Mouse (Mus musculus): ENCODE measurements around the gene St6galnac1. TPM values are rescaled to one million over a fixed set of nuclear protein-coding genes. Genes with fewer than 3 reads are reported as not detected.

St6galnac1 gene
- total and polyA plus RNA-seq, 3 experiments: 0.27 TPM; not detected in 2

GRCm38 (mm10) chr11:116808811-116809395 lies 33.6 kb upstream of the St6galnac1 start:
- peaks cover 66% of the 10 kb centered on the region for H3K27me3 ChIP-seq (ENCODE audit: insufficient read depth, low read length)
- no peak for DNase-seq (ENCODE audit: low spot score)
- H3K4me3 ChIP-seq (ENCODE audit: low read depth, low read length): no peak overlapping the region
- TF ChIP-seq GATA1 (IDR thresholded peaks at IDR 0.05; ENCODE audit: borderline replicate concordance, low read length): no peak
- no peak for TF ChIP-seq CTCF (IDR thresholded peaks at IDR 0.05; ENCODE audit: low read depth, low read length)
- TF ChIP-seq GATA2 (IDR thresholded peaks at IDR 0.05; ENCODE audit: borderline replicate concordance, low read depth, low read length): no peak
- TF ChIP-seq POLR2AphosphoS5 (IDR thresholded peaks at IDR 0.05; ENCODE audit: insufficient replicate concordance, low read depth, low read length): no peak
- no peak for TF ChIP-seq TAL1 (conservative IDR thresholded peaks at IDR 0.05; ENCODE audit: low read depth, low read length)
- H3K4me1 ChIP-seq (ENCODE audit: insufficient read depth, low read depth, low read length): peaks cover 43% of the 10 kb centered on the region
- ATAC-seq (ENCODE audit: extremely low read depth, insufficient number of reproducible peaks, low FRiP score, poor library complexity, severe bottlenecking): no peak
- H3K9me3 ChIP-seq (replicated peaks): no peaks in the 10 kb centered on the region
- H3K36me3 ChIP-seq (replicated peaks): no peaks in the 10 kb centered on the region

- Histone ChIP-seq H3K4me3 (ENCODE audit: low read depth, low read length) (no peak overlapping the region), H3K9me3 (replicated peaks) (no peaks in the 10 kb centered on the region), H3K4me1 (ENCODE audit: insufficient read depth, low read depth, low read length) (peaks cover 43% of the 10 kb centered on the region), H3K27me3 (ENCODE audit: insufficient read depth, low read length) (peaks cover 62% of the 10 kb centered on the region), H3K36me3 (replicated peaks) (no peaks in the 10 kb centered on the region)
- TF ChIP-seq POLR2AphosphoS5 (IDR thresholded peaks at IDR 0.05; ENCODE audit: insufficient replicate concordance, low read depth, low read length) (no peak), CTCF (IDR thresholded peaks at IDR 0.05; ENCODE audit: low read depth, low read length) (peak; percentile 69)
- peak; percentile 40; the same call in 1 of the 2 replicates for ATAC-seq (ENCODE audit: extremely low read depth, insufficient number of reproducible peaks, low FRiP score, poor library complexity, severe bottlenecking)
- DNase-seq (ENCODE audit: low spot score): peak; percentile 77
These were observed 32.8 kb upstream of the St6galnac1 start for GRCm38 (mm10) chr11:116807938-116808606.

- H3K27me3 ChIP-seq (ENCODE audit: insufficient read depth, low read length): peaks cover 61% of the 10 kb centered on the region
- ATAC-seq (ENCODE audit: extremely low read depth, insufficient number of reproducible peaks, low FRiP score, poor library complexity, severe bottlenecking) (no peak), DNase-seq (ENCODE audit: low spot score) (no peak)
- TF ChIP-seq GATA2 (IDR thresholded peaks at IDR 0.05; ENCODE audit: borderline replicate concordance, low read depth, low read length) (no peak), GATA1 (IDR thresholded peaks at IDR 0.05; ENCODE audit: borderline replicate concordance, low read length) (no peak), TAL1 (conservative IDR thresholded peaks at IDR 0.05; ENCODE audit: low read depth, low read length) (no peak)
- no peaks in the 10 kb centered on the region for H3K9me3 ChIP-seq (replicated peaks)
- no peak overlapping the region for H3K4me3 ChIP-seq (ENCODE audit: low read depth, low read length)
- no peaks in the 10 kb centered on the region for H3K36me3 ChIP-seq (replicated peaks)
- H3K4me1 ChIP-seq (ENCODE audit: insufficient read depth, low read depth, low read length): peaks cover 44% of the 10 kb centered on the region
These were observed 32.2 kb upstream of the St6galnac1 start for GRCm38 (mm10) chr11:116807526-116807925.

GRCm38 (mm10) chr11:116807116-116807515 lies 31.8 kb upstream of the St6galnac1 start:
- H3K27me3 ChIP-seq (ENCODE audit: insufficient read depth, low read length): peaks cover 62% of the 10 kb centered on the region
- DNase-seq (ENCODE audit: low spot score): no peak
- TF ChIP-seq TAL1 (conservative IDR thresholded peaks at IDR 0.05; ENCODE audit: low read depth, low read length): no peak
- no peak for TF ChIP-seq CTCF (IDR thresholded peaks at IDR 0.05; ENCODE audit: low read depth, low read length)
- no peak for TF ChIP-seq POLR2AphosphoS5 (IDR thresholded peaks at IDR 0.05; ENCODE audit: insufficient replicate concordance, low read depth, low read length)
- no peak for TF ChIP-seq GATA1 (IDR thresholded peaks at IDR 0.05; ENCODE audit: borderline replicate concordance, low read length)
- no peak for TF ChIP-seq GATA2 (IDR thresholded peaks at IDR 0.05; ENCODE audit: borderline replicate concordance, low read depth, low read length)
- H3K4me1 ChIP-seq (ENCODE audit: insufficient read depth, low read depth, low read length): peaks cover 46% of the 10 kb centered on the region
- no peak for ATAC-seq (ENCODE audit: extremely low read depth, insufficient number of reproducible peaks, low FRiP score, poor library complexity, severe bottlenecking)
- H3K4me3 ChIP-seq (ENCODE audit: low read depth, low read length): no peak overlapping the region
- no peaks in the 10 kb centered on the region for H3K36me3 ChIP-seq (replicated peaks)
- H3K9me3 ChIP-seq (replicated peaks): no peaks in the 10 kb centered on the region

GRCm38 (mm10) chr11:116806136-116807071 lies 31.1 kb upstream of the St6galnac1 start:
- DNase-seq (ENCODE audit: low spot score): no peak
- Histone ChIP-seq H3K27me3 (ENCODE audit: insufficient read depth, low read length) (peaks cover 65% of the 10 kb centered on the region), H3K4me1 (ENCODE audit: insufficient read depth, low read depth, low read length) (peaks cover 48% of the 10 kb centered on the region), H3K9me3 (replicated peaks) (no peaks in the 10 kb centered on the region), H3K4me3 (ENCODE audit: low read depth, low read length) (no peak overlapping the region), H3K36me3 (replicated peaks) (no peaks in the 10 kb centered on the region)
- TF ChIP-seq POLR2AphosphoS5 (IDR thresholded peaks at IDR 0.05; ENCODE audit: insufficient replicate concordance, low read depth, low read length) (no peak), GATA1 (IDR thresholded peaks at IDR 0.05; ENCODE audit: borderline replicate concordance, low read length) (no peak)
- ATAC-seq (ENCODE audit: extremely low read depth, insufficient number of reproducible peaks, low FRiP score, poor library complexity, severe bottlenecking): no peak

GRCm38 (mm10) chr11:116802709-116803108 lies 27.4 kb upstream of the St6galnac1 start:
- Histone ChIP-seq H3K9me3 (replicated peaks) (no peaks in the 10 kb centered on the region), H3K27me3 (ENCODE audit: insufficient read depth, low read length) (peaks cover 53% of the 10 kb centered on the region), H3K4me1 (ENCODE audit: insufficient read depth, low read depth, low read length) (peaks cover 35% of the 10 kb centered on the region), H3K36me3 (replicated peaks) (no peaks in the 10 kb centered on the region), H3K4me3 (ENCODE audit: low read depth, low read length) (no peak overlapping the region)
- TF ChIP-seq GATA2 (IDR thresholded peaks at IDR 0.05; ENCODE audit: borderline replicate concordance, low read depth, low read length) (no peak), TAL1 (conservative IDR thresholded peaks at IDR 0.05; ENCODE audit: low read depth, low read length) (no peak), GATA1 (IDR thresholded peaks at IDR 0.05; ENCODE audit: borderline replicate concordance, low read length) (no peak), POLR2AphosphoS5 (IDR thresholded peaks at IDR 0.05; ENCODE audit: insufficient replicate concordance, low read depth, low read length) (no peak), CTCF (IDR thresholded peaks at IDR 0.05; ENCODE audit: low read depth, low read length) (no peak)
- ATAC-seq (ENCODE audit: extremely low read depth, insufficient number of reproducible peaks, low FRiP score, poor library complexity, severe bottlenecking) (no peak; the same call in 1 of the 2 replicates), DNase-seq (ENCODE audit: low spot score) (no peak)
